Mouse (Mus musculus) lung, adult 2 months (tissue): ENCODE measurements at regions not wholly inside any gene's neighbourhood (a gene's known extent, or its start where the extent isn't known, plus 50 kb on each side); places are given as distances from the start of the nearest gene placed in this dataset.

ENCODE experiments used
- CTCF ChIP-seq: fragments of 200-500 bp; IDR thresholded peaks from 2 replicates; pipeline ENCODE4 v1.5.1; 2011; ENCODE audit warnings: mild to moderate bottlenecking, low read length, control low read depth; ENCODE audit not compliant: insufficient read depth
- POLR2A ChIP-seq: fragments of 200-500 bp; IDR thresholded peaks from 2 replicates; pipeline ENCODE4 v1.6.1; 2011; ENCODE audit warnings: low read depth, mild to moderate bottlenecking, control low read depth, low read length, borderline replicate concordance; ENCODE audit errors: extremely low read depth

DNA sequence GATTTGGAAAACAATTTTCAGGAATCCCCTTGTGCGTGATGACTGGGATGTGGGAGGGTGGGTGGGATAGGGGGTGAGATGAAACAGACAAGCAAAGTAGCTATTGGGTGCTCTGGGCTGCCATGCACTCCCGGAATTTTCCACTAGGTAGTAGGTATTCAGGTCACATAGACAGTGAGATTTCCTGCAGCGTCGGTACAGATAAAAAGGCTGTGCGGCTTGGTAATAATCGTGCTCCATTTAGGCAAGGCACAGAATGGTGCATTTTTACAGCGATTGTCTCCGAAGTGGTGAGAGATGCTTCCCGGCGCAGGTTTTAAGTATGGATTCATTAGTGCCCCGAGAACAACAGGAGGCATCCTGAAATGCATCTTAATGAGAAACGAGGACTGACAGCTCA, 95.1 kb upstream of the Pced1b start:
- TF ChIP-seq CTCF (no peak), POLR2A (no peak)
